Mouse (Mus musculus) brain, adult 2 months (tissue): ENCODE data around the gene H2-Ke6.

Experiments used
- DNase-seq: peaks from one replicate; pipeline ENCODE4 v3.0.0; 2011; ENCODE audit warnings: low read depth, low spot score

The H2-Ke6 gene

DNA sequence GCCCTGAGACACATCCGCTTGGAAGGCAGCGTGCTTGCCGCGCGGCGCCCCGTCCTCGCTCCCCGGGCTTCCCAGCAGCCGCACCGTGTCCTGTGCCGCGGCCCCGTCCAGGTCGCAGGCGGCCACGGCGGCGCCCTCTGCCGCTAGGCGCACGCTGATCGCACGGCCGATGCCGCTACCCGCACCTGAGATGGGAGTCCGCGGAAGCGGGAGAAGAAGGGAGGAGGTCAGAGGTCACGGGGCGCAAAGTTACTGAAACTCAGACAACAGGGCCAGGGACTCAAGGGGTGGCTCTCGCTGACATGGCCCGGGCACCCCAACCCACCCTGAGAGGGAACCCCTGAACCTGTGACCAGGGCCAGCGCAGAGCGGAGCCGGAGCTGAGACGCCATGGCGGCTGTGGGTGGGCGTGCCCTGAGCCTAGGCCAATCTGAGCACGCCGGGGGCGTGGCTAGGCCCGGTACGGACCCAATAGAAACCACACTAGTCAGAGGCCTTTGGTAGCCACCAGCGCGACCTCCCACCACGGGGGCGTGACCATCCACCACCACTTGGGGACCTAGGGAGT is at the start of gene H2-Ke6:
Gene H2-Ke6 (minus strand): TSS at position 405 of the 568 bp plus-strand sequence.
- DNase-seq, result peak; percentile 96

DNA sequence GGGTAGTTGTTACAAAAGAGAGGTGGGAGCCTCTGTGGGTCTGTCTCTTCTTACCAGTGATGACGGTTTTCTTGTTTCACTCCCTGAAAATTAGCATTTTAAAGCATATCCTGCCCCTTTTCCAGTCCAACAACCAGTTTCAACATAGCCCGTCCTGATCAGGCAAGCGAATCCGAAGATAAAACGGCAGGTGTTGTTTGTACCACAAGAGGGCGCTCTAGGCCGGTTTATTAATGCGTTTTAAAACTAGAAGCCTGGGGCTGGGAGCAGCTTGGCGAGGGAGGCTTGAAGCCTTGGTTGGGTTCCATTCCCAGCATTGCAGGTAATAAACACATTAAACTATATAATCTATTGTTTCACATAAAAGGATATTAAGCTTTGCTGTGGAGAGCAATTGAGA is 49.7 kb upstream of the H2-Ke6 start:
- peak; percentile 83 for DNase-seq

DNA sequence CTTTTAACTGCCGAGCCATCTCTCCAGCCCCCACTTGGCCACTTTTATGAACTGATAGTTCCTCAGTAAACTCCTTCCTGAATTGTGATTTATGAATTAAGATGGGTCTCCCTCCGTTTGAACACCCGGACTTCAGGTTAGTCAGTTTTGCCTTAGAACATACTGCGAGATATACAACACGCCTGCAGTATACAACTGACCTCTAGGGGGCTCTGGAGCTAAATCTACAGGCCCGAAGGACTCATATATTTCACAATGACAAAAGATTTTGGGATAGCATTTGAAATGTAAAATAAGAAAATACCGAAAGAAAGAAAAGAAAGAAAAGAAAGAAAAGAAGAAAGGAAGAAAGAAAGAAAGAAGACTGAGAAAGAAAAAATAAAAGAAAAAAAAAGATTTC is 47.4 kb upstream of the H2-Ke6 start:
- DNase-seq, result peak; percentile 68

DNA sequence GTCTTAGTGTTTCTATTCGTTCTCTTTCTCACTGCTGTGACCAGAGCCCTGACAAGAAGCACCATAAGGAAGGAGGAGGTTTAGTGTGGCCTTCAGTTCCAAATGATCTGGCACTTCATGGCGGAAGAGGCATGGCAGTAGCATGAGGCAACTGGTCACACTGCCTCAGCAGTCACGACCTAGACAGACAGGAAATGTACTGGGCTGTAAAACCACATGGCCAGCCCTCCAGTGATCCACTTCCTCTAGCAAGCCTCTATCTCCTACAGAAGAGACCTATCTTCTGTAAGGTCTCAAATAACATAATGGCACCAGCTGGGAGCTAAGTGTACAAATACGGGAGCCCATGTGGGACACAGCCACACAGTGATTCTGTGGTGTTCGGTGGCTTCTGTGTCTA is 44.2 kb upstream of the H2-Ke6 start:
- DNase-seq, result no peak

DNA sequence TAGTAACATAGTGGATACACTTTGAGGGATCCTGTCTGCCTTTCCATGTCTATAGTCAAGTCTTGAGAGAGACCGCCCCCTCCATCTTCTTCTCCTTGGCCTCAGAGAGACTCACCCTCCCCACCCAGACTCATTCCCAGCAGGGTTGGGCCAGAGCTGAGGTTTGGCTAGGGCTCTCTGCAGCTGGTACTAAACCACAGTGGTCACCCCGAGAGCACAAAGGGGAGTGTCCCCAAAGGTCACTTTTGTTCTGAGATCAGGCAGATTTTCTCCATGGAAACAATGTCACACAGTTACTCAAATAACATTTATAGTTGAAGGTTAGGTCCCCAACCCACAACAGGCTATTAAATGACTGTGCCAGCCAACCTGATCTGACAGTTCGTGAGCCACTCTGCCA is 41.0 kb upstream of the H2-Ke6 start:
- peak; percentile 8 for DNase-seq

DNA sequence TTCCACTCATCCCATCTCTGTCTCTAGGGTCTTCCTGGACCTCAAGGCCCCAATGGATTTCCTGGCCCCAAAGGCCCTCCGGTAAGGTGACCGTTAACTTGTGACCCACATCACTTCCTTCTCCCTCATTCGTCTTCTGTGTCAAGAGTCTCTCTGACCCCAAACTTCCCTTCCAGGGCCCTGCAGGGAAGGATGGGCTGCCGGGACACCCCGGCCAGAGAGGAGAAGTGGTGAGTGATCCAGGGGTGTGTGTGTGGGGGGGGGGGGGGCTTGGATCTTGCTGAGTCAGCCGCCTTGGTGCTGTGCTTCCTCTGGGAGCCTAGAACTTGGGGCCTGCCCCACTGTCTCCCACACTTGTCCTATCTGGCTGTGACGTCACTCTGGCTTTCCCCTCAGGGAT is 29.4 kb upstream of the H2-Ke6 start:
- DNase-seq, result no peak

DNA sequence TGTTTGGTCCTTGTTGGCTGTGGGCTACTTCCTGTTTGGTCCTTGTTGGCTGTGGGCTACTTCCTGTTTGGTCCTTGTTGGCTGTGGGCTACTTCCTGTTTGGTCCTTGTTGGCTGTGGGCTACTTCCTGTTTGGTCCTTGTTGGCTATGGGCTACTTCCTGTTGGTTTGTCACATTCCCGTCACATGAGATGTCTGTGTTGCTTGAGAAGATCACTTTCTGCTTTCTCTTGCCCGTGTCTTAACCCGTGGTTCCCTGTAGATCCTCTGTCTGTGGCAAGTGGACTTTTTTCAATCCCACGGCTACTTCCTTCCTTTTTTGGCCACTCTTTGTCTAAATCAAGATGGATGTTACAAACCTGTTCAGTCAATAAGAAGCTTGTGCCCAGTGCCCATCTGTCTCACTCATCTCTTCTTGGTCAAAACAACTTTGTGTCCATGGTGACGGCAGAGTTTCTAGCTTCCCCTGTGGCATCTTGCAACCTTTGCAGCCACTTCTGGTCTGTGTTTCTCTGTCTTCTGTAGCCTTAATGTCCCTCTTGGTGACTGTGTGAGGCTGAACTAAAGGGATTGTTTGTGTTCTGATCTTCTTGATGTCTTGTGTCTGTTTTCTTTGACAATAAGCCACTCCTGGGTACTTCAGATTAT is 19.7 kb upstream of the H2-Ke6 start:
- DNase-seq, result no peak

DNA sequence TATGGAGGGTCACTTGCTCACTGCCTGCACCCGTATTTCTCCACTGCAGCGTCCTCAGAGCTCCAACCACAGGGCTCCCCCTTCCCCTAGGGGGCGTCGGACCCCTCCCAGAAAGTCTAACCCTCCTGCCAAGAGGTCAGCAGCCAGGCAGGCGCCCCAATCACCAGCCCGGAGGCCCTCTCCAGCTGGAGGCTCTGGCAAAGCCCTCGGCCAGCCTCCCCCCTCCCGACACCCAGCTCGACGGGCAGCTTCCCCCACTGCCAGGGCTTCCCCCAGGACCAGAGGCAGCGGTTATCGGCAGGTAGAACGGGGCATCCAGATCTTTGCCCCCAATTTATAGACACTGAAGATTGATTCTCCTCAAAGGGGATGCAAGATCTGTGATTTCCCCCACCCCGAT is 18.1 kb upstream of the H2-Ke6 start:
- no peak for DNase-seq

DNA sequence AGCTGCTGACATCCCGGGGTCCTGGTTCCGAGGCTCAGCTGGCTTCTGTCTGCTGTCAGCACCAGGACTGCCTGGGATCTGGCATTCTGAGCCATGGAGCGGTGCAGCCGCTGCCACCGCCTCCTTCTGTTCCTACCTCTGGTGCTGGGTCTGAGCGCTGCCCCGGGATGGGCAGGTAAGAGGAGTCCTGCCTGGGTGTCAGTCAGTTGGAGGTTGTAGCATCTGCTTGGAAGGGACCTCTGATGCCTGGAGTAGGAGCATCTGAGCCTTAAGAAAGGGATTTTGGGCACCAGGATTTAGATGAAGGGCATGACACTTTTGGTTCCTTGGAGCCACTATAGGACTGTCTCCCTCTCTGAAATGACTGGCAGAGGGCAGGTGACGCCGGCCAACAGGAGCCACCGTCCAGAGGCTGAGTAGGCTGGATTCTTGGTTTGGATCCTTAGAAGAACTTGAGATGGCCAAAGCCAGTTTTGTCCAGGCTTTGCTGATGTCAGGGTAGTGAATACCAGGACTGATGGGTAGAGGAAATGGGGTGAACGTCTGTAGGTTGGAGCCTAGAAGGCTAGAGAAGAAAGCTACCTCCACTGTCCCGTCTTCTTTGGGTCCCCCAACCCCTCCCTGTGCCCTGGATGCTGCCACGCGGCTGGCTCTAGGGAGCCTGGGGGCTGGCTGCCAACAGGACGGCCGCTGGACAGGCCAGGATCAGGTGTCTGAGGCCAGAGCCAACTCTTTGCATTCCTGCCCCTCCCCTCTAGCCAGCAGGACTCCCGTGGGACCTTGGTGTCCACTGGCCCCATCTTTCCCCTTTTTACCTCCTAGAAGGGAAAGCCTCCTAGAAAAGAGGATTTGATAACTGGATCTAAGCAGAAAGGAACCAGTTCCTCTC is 11.9 kb upstream of the H2-Ke6 start:
- no peak for DNase-seq

DNA sequence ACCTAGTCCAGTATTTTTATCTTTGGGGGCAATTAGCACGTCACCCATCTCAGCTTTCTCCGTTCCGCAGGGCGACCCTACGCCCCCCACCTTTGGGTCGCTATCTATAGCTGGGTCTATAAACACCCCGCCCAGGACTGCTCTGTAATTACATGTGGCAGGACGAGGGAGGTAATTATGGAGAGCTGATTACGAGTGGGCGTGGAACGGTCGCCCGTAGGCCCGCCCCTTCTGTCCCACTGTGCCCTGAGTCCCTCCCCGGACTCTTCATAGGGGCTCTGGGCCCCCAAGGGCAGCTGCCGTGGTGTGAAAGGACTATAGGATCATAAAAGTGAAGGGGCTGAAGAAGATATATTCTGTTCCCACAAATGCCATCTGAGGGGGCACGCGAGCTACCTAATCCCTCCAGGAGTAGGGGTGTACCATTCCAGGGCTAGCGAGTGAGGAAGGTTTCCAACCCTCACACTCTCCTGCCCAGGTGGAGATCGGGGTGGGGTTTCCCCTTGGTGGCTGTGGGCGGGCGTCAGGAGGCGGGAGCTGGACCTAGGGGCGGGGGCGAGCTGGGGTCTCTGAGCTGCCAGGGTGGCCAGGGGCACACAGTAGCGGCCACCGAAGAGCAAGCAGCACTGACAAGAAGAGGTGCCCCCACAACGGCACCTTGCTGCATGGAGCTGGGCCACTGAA is 11.2 kb upstream of the H2-Ke6 start, which contains the start of gene Col11a2:
Gene Col11a2 (plus strand): TSS at position 560 of the 684 bp plus-strand sequence.
- no peak for DNase-seq

DNA sequence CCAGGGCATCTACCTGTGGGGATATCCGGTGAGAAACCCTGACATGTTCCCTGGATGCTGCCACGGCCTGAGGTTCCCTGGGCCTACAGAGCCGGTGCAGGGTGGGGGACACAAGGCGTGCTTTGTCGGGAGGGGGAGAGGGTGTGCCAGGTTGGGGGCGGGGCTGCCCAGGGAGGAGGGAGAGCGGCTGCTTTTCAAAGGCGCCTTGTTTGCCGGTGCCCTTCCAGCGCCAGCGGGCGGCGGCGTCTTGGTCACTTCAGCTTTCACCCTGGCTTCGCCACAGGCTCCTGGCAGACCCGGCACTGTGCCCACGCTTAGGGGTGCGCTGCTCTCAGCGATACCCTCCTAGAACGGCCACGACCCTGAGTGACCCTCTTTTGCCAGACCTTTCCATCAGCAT is 10.6 kb upstream of the H2-Ke6 start:
- peak; percentile 89 for DNase-seq

DNA sequence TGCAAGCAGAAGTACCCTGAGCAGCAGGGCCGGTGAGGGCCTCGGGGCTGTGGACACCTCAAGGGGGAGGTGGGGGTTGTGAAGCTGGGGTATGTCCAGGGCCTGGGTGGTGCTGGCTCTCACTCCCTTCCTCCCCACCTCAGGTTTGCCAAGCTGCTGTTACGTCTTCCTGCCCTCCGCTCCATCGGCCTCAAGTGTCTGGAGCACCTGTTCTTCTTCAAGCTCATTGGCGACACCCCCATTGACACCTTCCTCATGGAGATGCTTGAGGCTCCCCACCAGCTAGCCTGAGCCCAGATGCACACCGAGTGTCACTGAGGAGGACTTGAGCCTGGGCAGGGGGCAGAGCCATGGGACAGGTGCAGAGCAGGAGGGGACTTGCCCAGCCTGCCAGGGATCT is 9.4 kb upstream of the H2-Ke6 start:
- DNase-seq, result no peak

DNA sequence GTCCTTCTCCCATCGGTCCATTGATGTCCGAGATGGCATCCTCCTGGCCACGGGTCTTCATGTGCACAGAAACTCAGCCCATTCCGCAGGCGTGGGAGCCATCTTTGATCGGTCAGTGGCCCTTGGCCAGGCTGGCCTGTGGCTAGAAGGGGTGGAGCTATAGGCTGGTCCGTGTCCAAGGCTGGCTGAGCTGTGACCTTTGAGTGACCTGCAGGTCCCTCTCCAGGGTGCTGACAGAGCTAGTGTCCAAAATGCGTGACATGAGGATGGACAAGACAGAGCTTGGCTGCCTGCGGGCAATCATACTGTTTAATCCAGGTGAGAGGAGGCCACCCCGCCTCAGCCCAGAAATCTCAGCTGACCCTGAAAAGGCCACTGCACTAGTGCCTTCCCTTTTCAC is 8.8 kb upstream of the H2-Ke6 start:
- peak; percentile 58 for DNase-seq

DNA sequence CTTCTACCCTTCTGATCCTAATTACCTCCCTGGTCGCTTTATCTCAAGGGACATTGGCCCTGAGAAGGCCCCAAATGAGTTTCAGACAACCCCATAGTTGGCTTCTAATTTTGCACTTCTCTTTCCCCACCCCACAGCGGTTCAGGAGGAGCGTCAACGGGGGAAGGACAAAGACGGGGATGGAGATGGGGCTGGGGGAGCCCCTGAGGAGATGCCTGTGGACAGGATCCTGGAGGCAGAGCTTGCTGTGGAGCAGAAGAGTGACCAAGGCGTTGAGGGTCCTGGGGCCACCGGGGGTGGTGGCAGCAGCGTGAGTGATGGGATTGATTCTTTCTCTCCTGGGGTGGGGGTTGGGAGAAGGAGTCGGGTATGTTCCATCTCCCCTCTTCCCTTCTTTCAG is 7.7 kb upstream of the H2-Ke6 start:
- no peak for DNase-seq

DNA sequence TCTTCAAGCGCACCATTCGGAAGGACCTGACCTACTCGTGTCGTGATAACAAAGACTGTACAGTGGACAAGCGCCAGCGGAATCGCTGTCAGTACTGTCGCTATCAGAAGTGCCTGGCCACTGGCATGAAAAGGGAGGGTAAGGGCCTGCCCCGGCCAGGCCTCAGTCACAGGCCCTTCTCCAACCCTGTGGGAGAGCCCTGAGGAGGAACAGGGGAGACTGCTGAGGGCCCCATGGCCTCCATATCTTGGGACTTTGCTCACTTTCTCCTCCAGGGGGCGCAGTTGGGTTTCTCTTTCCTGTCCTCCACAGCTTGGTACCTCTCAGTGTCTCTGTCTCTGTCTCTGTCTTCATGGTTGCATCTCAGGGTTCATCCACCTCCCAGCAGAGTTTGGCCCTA is 6.2 kb upstream of the H2-Ke6 start:
- DNase-seq, result peak; percentile 73

DNA sequence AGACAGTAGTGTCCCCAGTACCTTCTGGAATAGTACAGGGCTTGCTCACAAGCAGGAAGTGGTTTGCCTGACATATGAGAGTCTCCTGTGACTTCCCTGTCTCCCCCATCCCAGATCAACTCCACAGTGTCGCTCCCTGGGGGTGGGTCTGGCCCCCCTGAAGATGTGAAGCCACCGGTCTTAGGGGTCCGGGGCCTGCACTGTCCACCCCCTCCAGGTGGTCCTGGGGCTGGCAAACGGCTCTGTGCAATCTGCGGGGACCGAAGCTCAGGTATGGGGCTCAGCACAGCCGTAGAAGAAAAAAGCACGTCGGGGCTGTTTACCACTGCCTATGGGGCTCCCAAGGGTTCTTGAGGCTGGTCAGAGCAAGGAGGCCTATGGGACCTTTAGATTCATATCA is 5.6 kb upstream of the H2-Ke6 start:
- no peak for DNase-seq

DNA sequence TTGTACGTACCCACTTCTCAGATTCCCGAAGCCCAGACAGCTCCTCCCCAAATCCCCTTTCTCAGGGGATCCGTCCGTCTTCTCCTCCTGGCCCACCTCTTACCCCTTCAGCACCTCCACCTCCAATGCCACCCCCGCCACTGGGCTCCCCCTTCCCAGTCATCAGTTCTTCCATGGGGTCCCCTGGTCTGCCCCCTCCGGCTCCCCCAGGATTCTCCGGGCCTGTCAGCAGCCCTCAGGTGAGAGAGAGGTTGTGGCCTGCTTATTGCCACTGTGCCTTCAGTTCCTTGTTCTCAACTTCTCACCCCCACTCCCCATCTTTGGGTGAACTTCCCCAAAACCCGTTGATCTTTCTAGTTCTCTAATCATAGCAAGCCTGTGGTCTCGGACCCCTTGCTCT is 4.9 kb upstream of the H2-Ke6 start:
- no peak for DNase-seq

DNA sequence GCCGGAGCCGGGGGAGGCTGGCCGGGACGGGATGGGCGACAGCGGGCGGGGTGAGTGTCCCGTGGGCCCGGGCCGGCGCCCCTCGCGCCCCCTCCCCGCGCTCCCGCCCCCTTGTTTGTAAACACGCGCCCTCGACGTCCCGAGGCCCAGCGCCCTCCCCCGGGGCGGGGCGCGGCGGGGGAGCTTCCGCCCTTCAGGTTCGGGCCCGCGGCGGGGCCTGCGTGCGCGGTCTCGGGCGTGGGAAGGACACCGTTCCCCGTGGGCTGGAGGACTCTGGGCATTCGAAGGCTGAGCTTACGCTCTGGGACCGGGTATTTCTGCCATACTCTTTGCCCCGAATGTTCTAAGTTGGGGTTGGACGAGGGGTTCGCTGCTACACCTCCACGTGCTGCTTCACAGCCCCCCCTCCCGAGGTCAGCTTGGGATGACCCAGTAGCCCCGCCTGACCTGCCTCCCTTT is 4.3 kb upstream of the H2-Ke6 start:
- DNase-seq, result peak; percentile 65

DNA sequence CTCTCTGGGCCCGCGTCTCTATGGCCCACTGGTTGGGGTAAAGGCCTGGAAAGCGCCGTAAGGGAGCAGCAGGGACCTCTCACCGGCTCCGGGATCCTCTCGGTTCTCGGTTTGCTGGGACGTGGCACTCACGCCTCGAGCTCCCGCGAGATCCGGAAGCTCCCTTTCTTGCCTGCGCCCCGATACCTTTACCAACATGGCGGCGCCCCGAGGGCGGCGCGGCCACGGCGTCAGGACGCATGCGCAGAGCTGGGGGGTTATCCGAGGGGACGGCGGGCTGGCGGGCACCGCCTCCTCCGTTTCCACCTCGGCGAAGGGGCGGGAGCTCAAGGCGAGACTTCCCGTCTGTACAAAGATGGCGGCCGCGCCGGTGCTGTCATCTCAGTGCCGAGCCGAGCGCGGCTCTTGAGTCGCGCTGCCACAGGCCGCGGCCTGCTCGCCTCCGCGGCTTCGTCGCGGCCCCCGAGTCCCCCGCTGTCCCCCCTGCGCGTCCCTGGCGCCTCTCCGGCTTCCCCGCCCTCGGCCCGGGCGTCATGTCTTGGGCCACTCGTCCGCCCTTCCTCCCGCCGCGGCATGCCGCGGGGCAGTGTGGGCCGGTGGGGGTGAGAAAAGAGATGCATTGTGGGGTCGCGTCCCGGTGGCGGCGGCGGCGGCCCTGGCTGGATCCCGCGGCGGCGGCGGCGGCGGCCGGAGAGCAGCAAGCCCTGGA is 3.8 kb upstream of the H2-Ke6 start, which contains the start of the genes Slc39a7 and Rxrb:
Gene Slc39a7 (minus strand): TSS at position 218 of the 709 bp plus-strand sequence.
Gene Rxrb (plus strand): TSS at position 348 of the 709 bp plus-strand sequence.
- DNase-seq, result peak; percentile 99

DNA sequence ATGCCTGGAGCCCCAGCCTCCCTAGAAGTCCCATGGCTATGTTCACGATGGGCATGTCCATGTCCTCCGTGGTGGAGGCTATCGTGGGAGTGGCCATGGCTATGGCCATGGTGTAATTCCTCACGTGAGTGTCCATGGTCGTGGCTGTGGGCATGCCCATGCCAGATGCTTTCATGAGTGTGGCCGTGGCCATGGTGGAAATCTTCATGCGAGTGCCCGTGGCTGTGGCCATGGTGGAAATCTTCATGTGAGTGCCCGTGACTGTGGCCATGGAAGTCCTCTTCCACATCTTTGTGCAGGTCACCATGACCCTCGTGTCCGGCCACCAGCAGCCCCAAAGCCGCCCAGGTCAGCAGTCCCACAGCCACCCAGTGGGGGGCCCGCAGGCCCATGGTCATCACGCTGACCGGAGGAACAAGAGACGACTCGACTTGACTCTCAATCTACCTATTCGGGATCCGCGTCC is 3.0 kb upstream of the H2-Ke6 start:
- DNase-seq, result no peak
